Mouse (Mus musculus) testis, adult 2 months (tissue): ENCODE results near the gene C3ar1.

ENCODE experiments used
- CTCF ChIP-seq: fragments of 200-500 bp; IDR thresholded peaks from 2 replicates; pipeline ENCODE4 v1.5.1; 2012; ENCODE audit warnings: low read depth, mild to moderate bottlenecking, inconsistent platforms, low read length, moderate library complexity; ENCODE audit not compliant: control insufficient read depth, insufficient read depth, insufficient replicate concordance
- POLR2A ChIP-seq: fragments of 200-500 bp; IDR thresholded peaks from 2 replicates; pipeline ENCODE4 v1.6.1; 2012; ENCODE audit warnings: low read depth, mild to moderate bottlenecking, inconsistent platforms, low read length, moderate library complexity; ENCODE audit not compliant: control insufficient read depth

GRCm38 (mm10) chr6:122852696-122853095 lies 3.3 kb downstream of the C3ar1 start:
- TF ChIP-seq CTCF, result no peak
- TF ChIP-seq POLR2A, result no peak
